Mouse (Mus musculus): ENCODE data around the gene Col12a1. TPM values are rescaled to one million over a fixed set of nuclear protein-coding genes. Genes with fewer than 3 reads are reported as not detected.

Col12a1 gene
- polyA plus RNA-seq, 1 experiment from 2014 or later = 13.3 TPM

DNA sequence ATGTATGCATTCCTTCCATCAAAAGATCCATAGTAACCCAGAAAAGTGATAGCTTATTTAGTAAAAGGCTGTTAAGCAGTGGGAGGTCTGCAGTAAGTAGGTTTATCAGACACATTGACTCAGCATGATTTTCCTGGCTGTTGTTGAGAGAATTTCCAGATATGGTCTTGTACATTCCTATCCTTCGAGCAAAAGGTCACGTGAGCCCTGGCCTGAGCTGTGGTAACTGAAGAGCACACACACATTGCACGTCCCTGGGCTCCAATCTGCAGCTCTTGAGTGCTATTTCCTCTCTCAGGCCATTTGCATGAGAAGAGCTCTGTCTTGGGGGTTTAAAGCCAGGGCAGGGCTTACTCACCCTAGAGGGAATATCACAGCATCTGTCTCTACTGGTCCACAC is 101.3 kb downstream of the Col12a1 start:
- H3K27me3 ChIP-seq (ENCODE audit: control insufficient read depth, insufficient read depth, low read length) = no peaks in the 10 kb centered on the region
- H3K9ac ChIP-seq (replicated peaks; ENCODE audit: low read depth, low read length) = no peak overlapping the region
- no peak overlapping the region for H3K4me3 ChIP-seq (ENCODE audit: low read depth, low read length)
- H3K4me1 ChIP-seq (ENCODE audit: control insufficient read depth, insufficient read depth, low read length) = no peaks in the 10 kb centered on the region
- WGBS = 19% methylated on average over 3 of the region's 3 CpGs
- ATAC-seq (ENCODE audit: low read depth) = peak; percentile 28; the same call in 1 of the 2 replicates
- H3K9me3 ChIP-seq (ENCODE audit: control insufficient read depth, low read length) = no peaks in the 10 kb centered on the region
- H3K27ac ChIP-seq (ENCODE audit: low read depth, low read length) = no peak overlapping the region
- no peaks in the 10 kb centered on the region for H3K36me3 ChIP-seq (ENCODE audit: control insufficient read depth, insufficient read depth, low read length)
- no peak overlapping the region for H3K4me2 ChIP-seq (ENCODE audit: low read depth, low read length)

- Histone ChIP-seq H3K27me3 (ENCODE audit: control insufficient read depth, insufficient read depth, low read length) (no peaks in the 10 kb centered on the region), H3K4me1 (ENCODE audit: control insufficient read depth, insufficient read depth, low read length) (no peaks in the 10 kb centered on the region), H3K27ac (ENCODE audit: low read depth, low read length) (no peak overlapping the region), H3K36me3 (ENCODE audit: control insufficient read depth, insufficient read depth, low read length) (no peaks in the 10 kb centered on the region), H3K4me2 (ENCODE audit: low read depth, low read length) (no peak overlapping the region), H3K4me3 (ENCODE audit: low read depth, low read length) (no peak overlapping the region), H3K9ac (replicated peaks; ENCODE audit: low read depth, low read length) (no peak overlapping the region), H3K9me3 (ENCODE audit: control insufficient read depth, low read length) (no peaks in the 10 kb centered on the region)
- WGBS = 87% methylated on average over 5 of the region's 5 CpGs
- ATAC-seq (ENCODE audit: low read depth) = no peak
These were observed 102.6 kb downstream of the Col12a1 start for GRCm38 (mm10) chr9:79616040-79616439.

DNA sequence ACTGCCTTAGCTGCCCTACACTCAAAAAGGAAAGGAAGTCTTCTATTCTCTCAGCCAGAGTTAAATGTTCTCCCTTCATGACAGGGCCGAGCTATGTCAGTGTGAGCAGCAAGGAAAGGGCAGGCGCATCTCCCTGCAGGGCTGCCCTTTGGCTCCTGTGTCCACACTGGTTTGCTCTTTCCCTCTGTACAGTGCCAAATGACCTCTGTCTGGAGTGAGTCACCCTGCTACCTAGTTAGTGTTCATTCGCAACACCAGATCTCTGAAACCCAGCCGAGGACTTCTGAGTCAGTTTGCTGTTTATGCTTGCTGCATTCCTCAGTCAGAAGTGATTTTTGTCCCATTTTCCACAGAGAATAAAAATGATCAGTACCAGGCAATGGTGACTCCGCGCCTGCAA is 108.3 kb downstream of the Col12a1 start:
- Histone ChIP-seq H3K9me3 (ENCODE audit: control insufficient read depth, low read length) (no peaks in the 10 kb centered on the region), H3K9ac (replicated peaks; ENCODE audit: low read depth, low read length) (no peak overlapping the region), H3K27ac (ENCODE audit: low read depth, low read length) (no peak overlapping the region), H3K4me2 (ENCODE audit: low read depth, low read length) (no peak overlapping the region), H3K4me1 (ENCODE audit: control insufficient read depth, insufficient read depth, low read length) (no peaks in the 10 kb centered on the region), H3K36me3 (ENCODE audit: control insufficient read depth, insufficient read depth, low read length) (no peaks in the 10 kb centered on the region), H3K4me3 (ENCODE audit: low read depth, low read length) (no peak overlapping the region), H3K27me3 (ENCODE audit: control insufficient read depth, insufficient read depth, low read length) (no peaks in the 10 kb centered on the region)
- ATAC-seq (ENCODE audit: low read depth) = no peak
- WGBS = 86% methylated on average over 6 of the region's 6 CpGs

DNA sequence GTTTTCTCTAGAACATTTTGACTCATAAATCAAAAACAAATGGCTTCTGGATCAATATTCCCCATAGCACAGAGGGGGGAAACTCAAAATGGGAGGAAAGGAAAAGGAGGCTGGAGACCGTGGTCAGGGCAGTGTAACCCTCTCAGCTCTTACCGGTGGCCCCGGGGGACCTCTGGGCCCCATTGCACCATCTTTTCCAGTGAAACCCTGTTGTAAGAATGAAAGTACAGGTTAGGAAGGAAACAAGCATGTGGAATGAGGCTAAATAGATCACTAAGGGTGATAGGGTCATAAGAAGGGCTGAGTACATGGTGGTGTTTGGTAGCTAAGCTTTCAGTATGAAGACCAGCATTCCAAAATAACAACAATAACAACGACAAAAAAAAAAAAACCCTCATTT is 109.0 kb downstream of the Col12a1 start:
- H3K4me2 ChIP-seq (ENCODE audit: low read depth, low read length) = no peak overlapping the region
- H3K27ac ChIP-seq (ENCODE audit: low read depth, low read length) = no peak overlapping the region
- H3K4me3 ChIP-seq (ENCODE audit: low read depth, low read length) = no peak overlapping the region
- ATAC-seq (ENCODE audit: low read depth) = no peak
- H3K4me1 ChIP-seq (ENCODE audit: control insufficient read depth, insufficient read depth, low read length) = no peaks in the 10 kb centered on the region
- H3K36me3 ChIP-seq (ENCODE audit: control insufficient read depth, insufficient read depth, low read length) = no peaks in the 10 kb centered on the region
- H3K9me3 ChIP-seq (ENCODE audit: control insufficient read depth, low read length) = no peaks in the 10 kb centered on the region
- 95% methylated on average over 4 of the region's 4 CpGs for WGBS
- H3K9ac ChIP-seq (replicated peaks; ENCODE audit: low read depth, low read length) = no peak overlapping the region
- H3K27me3 ChIP-seq (ENCODE audit: control insufficient read depth, insufficient read depth, low read length) = no peaks in the 10 kb centered on the region

DNA sequence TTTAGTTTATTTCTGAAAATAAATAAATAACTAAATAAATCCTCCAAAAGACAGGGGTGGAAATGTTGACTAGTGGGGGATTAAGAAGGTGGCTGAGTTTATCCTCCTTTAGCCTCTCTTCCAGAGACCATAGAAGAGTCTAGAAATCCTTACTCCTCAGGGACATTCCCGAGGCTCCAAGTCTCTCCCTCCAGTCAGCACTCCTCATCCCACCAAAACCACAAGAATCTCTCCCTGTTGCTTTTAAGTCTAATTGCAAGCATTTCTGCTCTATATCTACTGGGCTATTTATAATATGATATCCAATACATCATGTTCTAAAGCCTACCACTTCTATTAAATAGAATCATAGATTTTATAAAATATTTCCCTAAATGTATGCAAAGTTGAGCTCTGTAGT is 109.8 kb downstream of the Col12a1 start:
- no peaks in the 10 kb centered on the region for H3K36me3 ChIP-seq (ENCODE audit: control insufficient read depth, insufficient read depth, low read length)
- H3K27ac ChIP-seq (ENCODE audit: low read depth, low read length) = no peak overlapping the region
- no peaks in the 10 kb centered on the region for H3K9me3 ChIP-seq (ENCODE audit: control insufficient read depth, low read length)
- no peak overlapping the region for H3K9ac ChIP-seq (replicated peaks; ENCODE audit: low read depth, low read length)
- WGBS = 86% methylated on average over 1 of the region's 1 CpGs
- no peak overlapping the region for H3K4me3 ChIP-seq (ENCODE audit: low read depth, low read length)
- H3K4me1 ChIP-seq (ENCODE audit: control insufficient read depth, insufficient read depth, low read length) = no peaks in the 10 kb centered on the region
- H3K4me2 ChIP-seq (ENCODE audit: low read depth, low read length) = no peak overlapping the region
- no peaks in the 10 kb centered on the region for H3K27me3 ChIP-seq (ENCODE audit: control insufficient read depth, insufficient read depth, low read length)
- ATAC-seq (ENCODE audit: low read depth) = no peak

GRCm38 (mm10) chr9:79608062-79608531 is 110.5 kb downstream of the Col12a1 start:
- Histone ChIP-seq H3K4me2 (ENCODE audit: low read depth, low read length) (no peak overlapping the region), H3K9me3 (ENCODE audit: control insufficient read depth, low read length) (no peaks in the 10 kb centered on the region), H3K4me3 (ENCODE audit: low read depth, low read length) (no peak overlapping the region), H3K36me3 (ENCODE audit: control insufficient read depth, insufficient read depth, low read length) (no peaks in the 10 kb centered on the region), H3K27me3 (ENCODE audit: control insufficient read depth, insufficient read depth, low read length) (no peaks in the 10 kb centered on the region), H3K27ac (ENCODE audit: low read depth, low read length) (no peak overlapping the region), H3K9ac (replicated peaks; ENCODE audit: low read depth, low read length) (no peak overlapping the region), H3K4me1 (ENCODE audit: control insufficient read depth, insufficient read depth, low read length) (no peaks in the 10 kb centered on the region)
- no peak for ATAC-seq (ENCODE audit: low read depth)
- WGBS = 63% methylated on average over 4 of the region's 4 CpGs

DNA sequence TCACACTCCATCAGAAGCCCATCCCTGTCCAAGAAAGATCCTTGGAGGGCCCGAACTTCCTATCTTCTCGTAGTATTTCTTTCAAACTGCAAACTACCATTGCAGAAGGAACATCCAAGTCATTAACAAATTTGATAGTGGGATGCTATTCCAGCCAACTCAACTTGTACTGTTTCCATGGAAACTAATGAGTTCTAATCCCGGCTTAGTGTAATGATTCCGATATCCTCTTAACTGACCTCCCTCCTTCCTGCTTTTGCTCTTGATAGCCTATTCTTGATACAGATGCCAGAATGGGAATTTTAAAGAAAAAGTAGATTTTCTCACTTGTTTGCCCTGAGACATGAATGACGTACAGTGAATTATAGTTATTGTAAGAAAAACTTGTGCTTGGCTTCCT is 112.5 kb downstream of the Col12a1 start:
- H3K27me3 ChIP-seq (ENCODE audit: control insufficient read depth, insufficient read depth, low read length) = no peaks in the 10 kb centered on the region
- WGBS = 51% methylated on average over 5 of the region's 5 CpGs
- peak; percentile 34; the same call in 1 of the 2 replicates for ATAC-seq (ENCODE audit: low read depth)
- H3K4me1 ChIP-seq (ENCODE audit: control insufficient read depth, insufficient read depth, low read length) = no peaks in the 10 kb centered on the region
- H3K4me2 ChIP-seq (ENCODE audit: low read depth, low read length) = no peak overlapping the region
- no peak overlapping the region for H3K9ac ChIP-seq (replicated peaks; ENCODE audit: low read depth, low read length)
- no peak overlapping the region for H3K4me3 ChIP-seq (ENCODE audit: low read depth, low read length)
- H3K27ac ChIP-seq (ENCODE audit: low read depth, low read length) = no peak overlapping the region
- H3K9me3 ChIP-seq (ENCODE audit: control insufficient read depth, low read length) = no peaks in the 10 kb centered on the region
- H3K36me3 ChIP-seq (ENCODE audit: control insufficient read depth, insufficient read depth, low read length) = no peaks in the 10 kb centered on the region

DNA sequence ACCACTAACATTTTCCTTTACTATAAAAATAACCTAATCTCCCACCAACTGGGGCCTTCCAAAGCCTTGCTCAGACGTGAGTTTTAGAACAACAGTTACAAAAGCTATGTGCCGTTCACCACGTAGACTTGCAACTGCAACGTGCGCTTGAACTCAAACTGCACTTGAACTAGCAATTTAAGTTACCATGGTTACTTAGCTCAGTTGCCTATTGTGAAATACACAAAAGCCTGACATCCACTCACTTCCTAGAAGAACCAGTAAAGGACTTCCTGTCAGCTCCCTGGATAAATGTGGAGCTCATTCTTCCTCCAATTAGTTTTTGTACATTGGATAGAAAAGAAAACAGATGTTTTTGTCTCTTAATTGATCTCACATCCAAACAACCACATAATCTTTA is 112.9 kb downstream of the Col12a1 start:
- H3K27ac ChIP-seq (ENCODE audit: low read depth, low read length) = no peak overlapping the region
- no peaks in the 10 kb centered on the region for H3K4me1 ChIP-seq (ENCODE audit: control insufficient read depth, insufficient read depth, low read length)
- no peaks in the 10 kb centered on the region for H3K9me3 ChIP-seq (ENCODE audit: control insufficient read depth, low read length)
- no peaks in the 10 kb centered on the region for H3K27me3 ChIP-seq (ENCODE audit: control insufficient read depth, insufficient read depth, low read length)
- H3K4me3 ChIP-seq (ENCODE audit: low read depth, low read length) = no peak overlapping the region
- 12% methylated on average over 5 of the region's 5 CpGs for WGBS
- no peaks in the 10 kb centered on the region for H3K36me3 ChIP-seq (ENCODE audit: control insufficient read depth, insufficient read depth, low read length)
- no peak overlapping the region for H3K9ac ChIP-seq (replicated peaks; ENCODE audit: low read depth, low read length)
- no peak overlapping the region for H3K4me2 ChIP-seq (ENCODE audit: low read depth, low read length)
- peak; percentile 51; the same call in 1 of the 2 replicates for ATAC-seq (ENCODE audit: low read depth)

DNA sequence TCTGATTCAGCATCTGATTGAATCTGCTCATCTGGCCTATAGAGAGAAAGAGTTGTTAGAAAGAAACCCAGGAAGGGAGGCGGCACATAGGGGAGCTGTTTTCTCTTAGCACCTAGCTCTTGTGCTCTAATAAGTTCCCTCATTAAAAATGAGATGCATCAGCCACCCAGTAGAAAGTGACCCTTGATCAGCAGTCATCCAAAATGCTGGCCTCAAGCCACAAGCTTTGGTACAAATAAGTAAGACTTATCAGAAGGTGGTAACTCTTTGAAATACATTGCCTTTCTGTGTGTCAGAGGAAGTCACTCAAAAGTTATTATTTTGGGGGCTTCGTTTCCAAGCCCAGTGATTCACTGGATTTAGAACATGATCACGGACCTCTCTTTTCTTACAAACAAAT is 114.1 kb downstream of the Col12a1 start:
- Histone ChIP-seq H3K4me3 (ENCODE audit: low read depth, low read length) (no peak overlapping the region), H3K36me3 (ENCODE audit: control insufficient read depth, insufficient read depth, low read length) (no peaks in the 10 kb centered on the region), H3K4me1 (ENCODE audit: control insufficient read depth, insufficient read depth, low read length) (no peaks in the 10 kb centered on the region), H3K27me3 (ENCODE audit: control insufficient read depth, insufficient read depth, low read length) (no peaks in the 10 kb centered on the region), H3K9ac (replicated peaks; ENCODE audit: low read depth, low read length) (no peak overlapping the region), H3K9me3 (ENCODE audit: control insufficient read depth, low read length) (no peaks in the 10 kb centered on the region), H3K27ac (ENCODE audit: low read depth, low read length) (no peak overlapping the region), H3K4me2 (ENCODE audit: low read depth, low read length) (no peak overlapping the region)
- ATAC-seq (ENCODE audit: low read depth) = no peak
- WGBS = 91% methylated on average over 3 of the region's 3 CpGs

DNA sequence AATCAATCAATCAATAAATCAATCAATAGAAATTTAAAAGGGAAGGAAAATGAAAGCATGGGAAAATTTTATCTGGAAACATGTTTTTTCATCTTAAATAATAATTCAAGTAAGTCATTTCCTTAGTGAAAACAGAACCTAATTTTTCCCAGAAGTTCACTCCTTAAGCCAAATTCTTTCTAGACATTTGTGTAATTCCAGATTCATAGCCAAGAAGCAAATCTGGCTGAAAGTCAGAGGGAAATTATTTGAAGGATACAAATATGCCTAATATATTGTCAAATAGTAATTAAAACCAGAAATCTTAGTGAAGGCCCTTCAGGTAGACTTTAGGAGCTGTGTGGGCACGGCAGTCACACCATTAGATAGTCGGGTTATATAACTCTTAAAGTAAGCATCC is 115.2 kb downstream of the Col12a1 start:
- 84% methylated on average over 2 of the region's 2 CpGs for WGBS
- no peak overlapping the region for H3K9ac ChIP-seq (replicated peaks; ENCODE audit: low read depth, low read length)

More for the DNA sequence above, 115.2 kb downstream of the Col12a1 start:
- Histone ChIP-seq H3K36me3 (ENCODE audit: control insufficient read depth, insufficient read depth, low read length) (no peaks in the 10 kb centered on the region), H3K27ac (ENCODE audit: low read depth, low read length) (no peak overlapping the region), H3K9me3 (ENCODE audit: control insufficient read depth, low read length) (no peaks in the 10 kb centered on the region), H3K4me2 (ENCODE audit: low read depth, low read length) (no peak overlapping the region), H3K4me3 (ENCODE audit: low read depth, low read length) (no peak overlapping the region), H3K4me1 (ENCODE audit: control insufficient read depth, insufficient read depth, low read length) (no peaks in the 10 kb centered on the region), H3K27me3 (ENCODE audit: control insufficient read depth, insufficient read depth, low read length) (no peaks in the 10 kb centered on the region)
- ATAC-seq (ENCODE audit: low read depth) = no peak
